Mouse (Mus musculus) G1E (cell line): ENCODE results near the gene Fkbp1a.

Experiments used
- CTCF ChIP-seq: IDR thresholded peaks from 2 replicates; pipeline ENCODE4 v1.5.1; 2012; ENCODE audit warnings: low read depth, low read length, inconsistent platforms, mixed read lengths
- GATA1 ChIP-seq: IDR thresholded peaks from 2 replicates; pipeline ENCODE4 v1.6.1; 2012; ENCODE audit warnings: borderline replicate concordance, low read length, inconsistent platforms, mixed read lengths

GRCm38 (mm10) chr2:151605437-151605987 is 63.2 kb downstream of the Fkbp1a start:
- TF ChIP-seq GATA1 (no peak), CTCF (no peak)
